Mouse (Mus musculus) right cerebral cortex, postnatal 10 days (tissue): ENCODE measurements at regions not wholly inside any gene's neighbourhood (a gene's known extent, or its start where the extent isn't known, plus 50 kb on each side); places are given as distances from the start of the nearest gene placed in this dataset.

Source experiments
- DNase-seq, 2 experiments: peaks; one replicate each; pipeline ENCODE4 v3.0.0; 2021; ENCODE audit warnings: low spot score in 2 of 2

GRCm38 (mm10) chr16:62496697-62497096 lies 289.9 kb downstream of the Nsun3 start:
- no peak for DNase-seq

- no peak for DNase-seq
Measured at GRCm38 (mm10) chr16:62470133-62470532, 316.5 kb downstream of the Nsun3 start.

- no peak for DNase-seq
Measured at GRCm38 (mm10) chr16:62469286-62469685, 317.3 kb downstream of the Nsun3 start.

- DNase-seq = no peak
Measured at GRCm38 (mm10) chr16:62468846-62469245, 317.8 kb downstream of the Nsun3 start.

GRCm38 (mm10) chr16:62459949-62460551 lies 326.6 kb downstream of the Nsun3 start:
- DNase-seq = no peak

- no peak for DNase-seq
Measured at GRCm38 (mm10) chr16:62449735-62450134, 336.9 kb downstream of the Nsun3 start.

- peak in 1 of 2 experiments; percentile 23 for DNase-seq
Measured at GRCm38 (mm10) chr16:62447380-62447779, 339.2 kb downstream of the Nsun3 start.

- DNase-seq = peak in 1 of 2 experiments; percentile 33
Measured at GRCm38 (mm10) chr16:62441197-62441596, 345.4 kb downstream of the Nsun3 start.

- peak; percentile 44 to 45 for DNase-seq
Measured at GRCm38 (mm10) chr16:62433125-62433524, 353.5 kb downstream of the Nsun3 start.

GRCm38 (mm10) chr16:62414485-62414884 lies 372.1 kb downstream of the Nsun3 start:
- DNase-seq = peak; percentile 28 to 49

- peak; percentile 22 to 47 for DNase-seq
Measured at GRCm38 (mm10) chr16:62407526-62408165, 379.0 kb downstream of the Nsun3 start.

- DNase-seq = no peak
Measured at GRCm38 (mm10) chr16:62406458-62406857, 380.2 kb downstream of the Nsun3 start.

GRCm38 (mm10) chr16:62357279-62357678 lies 429.3 kb downstream of the Nsun3 start:
- no peak for DNase-seq

GRCm38 (mm10) chr16:62356349-62356748 lies 430.3 kb downstream of the Nsun3 start:
- DNase-seq = no peak

GRCm38 (mm10) chr16:62355830-62356270 lies 430.8 kb downstream of the Nsun3 start:
- DNase-seq = peak; percentile 23 to 38

- DNase-seq = no peak
Measured at GRCm38 (mm10) chr16:62327378-62328036, 459.1 kb downstream of the Nsun3 start.

GRCm38 (mm10) chr16:62325534-62326244 lies 460.9 kb downstream of the Nsun3 start:
- DNase-seq = no peak

- no peak for DNase-seq
Measured at GRCm38 (mm10) chr16:62322809-62323208, 463.8 kb downstream of the Nsun3 start.

GRCm38 (mm10) chr16:62288948-62289347 lies 497.7 kb downstream of the Nsun3 start:
- peak; percentile 31 for DNase-seq
